9 mouse cellular contexts compared by ENCODE assay signal in genomic region chr13:63112043-63112597, GRCm38 (mm10).
DNase-seq lines count a peak whose midpoint lies in the region; ATAC-seq and TF ChIP-seq lines count a peak whose summit lies in the region.
"Had no signal": no experiment of that assay in that cellular context is flagged by ENCODE, and none has a peak within 500 bp of the region (broad histone marks: within the 10 kb centered on the region; RNA-seq: fewer than 3 reads in every experiment).

No protein-coding gene starts in this region.

- WGBS in embryonic facial prominence, embryonic 11.5 days: 57% methylated on average over 4 of the region's 4 CpGs
- 73% methylated on average over 4 of the region's 4 CpGs for WGBS in hindbrain, embryonic 14.5 days
- WGBS in macrophage (ENCODE audit: missing documents): 53% methylated on average over 4 of the region's 4 CpGs

- 0 out of 2 replicates have a peak, but pooled peaks cover 2% of the 10 kb centered on the region for H3K4me1 ChIP-seq in embryonic facial prominence, embryonic 11.5 days (ENCODE audit: control insufficient read depth, insufficient read depth, low read length)
- peaks cover 8% of the 10 kb centered on the region for H3K4me1 ChIP-seq in hindbrain, embryonic 14.5 days (replicated peaks; ENCODE audit: control insufficient read depth, insufficient read depth, low read length)

- H3K79me2 ChIP-seq in macrophage (ENCODE audit: inconsistent target): no peaks in the 10 kb centered on the region; the same call in 1 of the 2 replicates

- no peak for ATAC-seq in embryonic facial prominence, embryonic 11.5 days (replicated peaks; ENCODE audit: insufficient number of reproducible peaks, low FRiP score, low TSS enrichment, low read depth)
- no peak for ATAC-seq in hindbrain, embryonic 14.5 days (ENCODE audit: low FRiP score)
- ATAC-seq: forebrain, embryonic 15.5 days had no signal

- no peaks in the 10 kb centered on the region for H3K9me3 ChIP-seq in embryonic facial prominence, embryonic 11.5 days (replicated peaks; ENCODE audit: control insufficient read depth, low read length)
- no peaks in the 10 kb centered on the region for H3K9me3 ChIP-seq in hindbrain, embryonic 14.5 days (ENCODE audit: control insufficient read depth, low read length)
- H3K9me3 ChIP-seq: forebrain, embryonic 15.5 days had no signal

- intact Hi-C loops in left cerebral cortex, adult 2 months (cut with DNase I): no loop called here
- intact Hi-C loops in left cerebral cortex, postnatal 4 days (cut with DNase I): no loop called here

- peak overlapping the region; percentile 75 for H3K27ac ChIP-seq in left cerebral cortex, adult 2 months
- H3K27ac ChIP-seq in embryonic facial prominence, embryonic 11.5 days (replicated peaks; ENCODE audit: low read depth, low read length): peak overlapping the region; percentile 65
- peak overlapping the region; percentile 38; the same call in 1 of the 2 replicates for H3K27ac ChIP-seq in hindbrain, embryonic 14.5 days
- H3K27ac ChIP-seq in macrophage: peak overlapping the region; percentile 100
- H3K27ac ChIP-seq: forebrain, embryonic 15.5 days had no signal

- H3K4me3 ChIP-seq in left cerebral cortex, adult 2 months: no peak overlapping the region
- no peak overlapping the region for H3K4me3 ChIP-seq in embryonic facial prominence, embryonic 11.5 days (ENCODE audit: low read depth, low read length)
- H3K4me3 ChIP-seq in hindbrain, embryonic 14.5 days (replicated peaks; ENCODE audit: low read length): no peak overlapping the region
- H3K4me3 ChIP-seq in macrophage (ENCODE audit: inconsistent target): no peak overlapping the region
- H3K4me3 ChIP-seq: forebrain, embryonic 15.5 days had no signal

- H3K4me2 ChIP-seq in embryonic facial prominence, embryonic 11.5 days (ENCODE audit: low read depth, low read length): no peak overlapping the region
- no peak overlapping the region for H3K4me2 ChIP-seq in hindbrain, embryonic 14.5 days (replicated peaks)
- H3K4me2 ChIP-seq: forebrain, embryonic 15.5 days had no signal

- no peak for DNase-seq in left cerebral cortex, adult 2 months (ENCODE audit: extremely low spot score in 1 of 2, low spot score in 2 of 2)
- DNase-seq in left cerebral cortex, postnatal 4 days: no peak
- peak; percentile 24 for DNase-seq in embryonic facial prominence, embryonic 11.5 days (ENCODE audit: low spot score)
- DNase-seq in hindbrain, embryonic 14.5 days (ENCODE audit: low spot score): no peak
- no peak for DNase-seq in cerebellum, postnatal 25 days
- no peak for DNase-seq in cerebellum, postnatal 10 days
- no peak for DNase-seq in right cerebral cortex, postnatal 25 days

- TF ChIP-seq CTCF in left cerebral cortex, adult 2 months (IDR thresholded peaks at IDR 0.05): no peak

- H3K9ac ChIP-seq in embryonic facial prominence, embryonic 11.5 days (replicated peaks; ENCODE audit: low read length): no peak overlapping the region
- H3K9ac ChIP-seq in hindbrain, embryonic 14.5 days: no peak overlapping the region
- H3K9ac ChIP-seq: forebrain, embryonic 15.5 days had no signal

- no peaks in the 10 kb centered on the region for H3K27me3 ChIP-seq in embryonic facial prominence, embryonic 11.5 days (ENCODE audit: control insufficient read depth, insufficient read depth, low read length)
- no peaks in the 10 kb centered on the region for H3K27me3 ChIP-seq in hindbrain, embryonic 14.5 days (ENCODE audit: control insufficient read depth, insufficient read depth, low read length)
- H3K27me3 ChIP-seq: forebrain, embryonic 15.5 days had no signal

- no peaks in the 10 kb centered on the region for H3K36me3 ChIP-seq in embryonic facial prominence, embryonic 11.5 days (replicated peaks; ENCODE audit: control insufficient read depth, insufficient read depth, low read depth, low read length)
- H3K36me3 ChIP-seq in hindbrain, embryonic 14.5 days (replicated peaks; ENCODE audit: control insufficient read depth, insufficient read depth): no peaks in the 10 kb centered on the region
- no peaks in the 10 kb centered on the region for H3K36me3 ChIP-seq in macrophage (ENCODE audit: inconsistent target)
- H3K36me3 ChIP-seq: forebrain, embryonic 15.5 days had no signal

Comparison
In these comparisons a context has a peak if more than half of its experiments do, and no peak if none do; other contexts are left out.
1. H3K27ac ChIP-seq: peak in every context shown above with its lines; median percentile 100 in macrophage; 75 in left cerebral cortex, adult 2 months; 65 in embryonic facial prominence, embryonic 11.5 days; 38 in hindbrain, embryonic 14.5 days.